Mouse (Mus musculus): Measurements from ENCODE around the gene Lrrc1. TPM values are rescaled to one million over a fixed set of nuclear protein-coding genes. Genes with fewer than 3 reads are reported as not detected.

Lrrc1 gene
- total and polyA plus RNA-seq, 3 experiments: 5.3 to 12.1 TPM; not detected in 1

DNA sequence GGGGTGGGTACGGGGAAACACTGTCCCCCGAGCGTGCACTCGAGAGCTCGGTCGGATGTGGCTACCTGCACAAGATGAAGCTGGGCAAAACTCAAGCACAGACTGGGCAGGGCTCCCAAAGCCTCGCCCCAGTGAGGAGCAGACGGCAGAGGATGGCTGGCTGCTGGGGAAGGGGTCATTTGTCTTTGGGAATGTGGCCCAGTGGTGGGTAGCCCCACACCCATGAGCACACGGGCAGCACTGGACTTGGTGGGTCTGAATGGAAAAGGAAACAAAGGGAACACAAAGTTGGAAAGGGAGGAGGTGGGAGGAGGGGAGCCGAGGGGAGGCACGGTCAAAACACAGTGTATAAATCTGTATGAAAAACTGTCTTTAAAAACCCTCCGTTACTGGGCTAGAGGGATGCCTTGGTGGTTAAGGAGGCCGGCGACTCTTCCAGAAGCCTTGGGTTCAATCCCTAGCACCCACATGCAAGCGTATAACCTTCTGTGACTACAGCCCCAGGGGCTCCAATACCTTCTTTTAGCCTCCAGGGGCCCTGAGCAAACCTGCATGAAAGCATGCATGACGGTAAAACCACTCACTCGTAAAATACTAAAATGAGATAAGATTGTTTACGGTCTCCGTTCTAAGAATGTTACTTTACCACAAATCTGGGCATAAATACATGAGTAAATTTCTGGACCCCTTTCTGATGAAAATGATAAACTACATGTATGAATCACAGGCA lies 89.1 kb downstream of the Lrrc1 start:
- Histone ChIP-seq H3K4me3 (ENCODE audit: control insufficient read depth in 1 of 2, insufficient read depth in 1 of 2, low read depth in 2 of 2, low read length in 2 of 2) (no peak overlapping the region), H3K36me3 (ENCODE audit: control insufficient read depth in 1 of 2, insufficient read depth in 2 of 2, low read length in 2 of 2) (no peaks in the 10 kb centered on the region; a peak in 1 of 4 replicates), H3K27ac (ENCODE audit: control insufficient read depth, low read depth, low read length) (no peak overlapping the region), H3K4me1 (ENCODE audit: control insufficient read depth in 1 of 2, insufficient read depth in 2 of 2, low read length in 2 of 2) (peaks cover 0 to 7% of the 10 kb centered on the region in 2 experiments; a peak in 1 of 4 replicates), H3K9me3 (replicated peaks; ENCODE audit: insufficient read depth, low read length) (no peaks in the 10 kb centered on the region), H3K27me3 (ENCODE audit: control insufficient read depth in 1 of 2, insufficient read depth in 2 of 2, low read length in 2 of 2) (no peaks in the 10 kb centered on the region), H3K79me2 (ENCODE audit: control insufficient read depth, insufficient read depth, low read length, poor library complexity) (no peaks in the 10 kb centered on the region), H3K9ac (ENCODE audit: control insufficient read depth, low read depth, low read length, poor library complexity, severe bottlenecking) (no peak overlapping the region)
- TF ChIP-seq ETS1 (IDR thresholded peaks at IDR 0.05; ENCODE audit: low read depth, low read length) (no peak), SIN3A (IDR thresholded peaks at IDR 0.05; ENCODE audit: low read length) (no peak)
- no peak for DNase-seq (ENCODE audit: low read depth, low spot score)

DNA sequence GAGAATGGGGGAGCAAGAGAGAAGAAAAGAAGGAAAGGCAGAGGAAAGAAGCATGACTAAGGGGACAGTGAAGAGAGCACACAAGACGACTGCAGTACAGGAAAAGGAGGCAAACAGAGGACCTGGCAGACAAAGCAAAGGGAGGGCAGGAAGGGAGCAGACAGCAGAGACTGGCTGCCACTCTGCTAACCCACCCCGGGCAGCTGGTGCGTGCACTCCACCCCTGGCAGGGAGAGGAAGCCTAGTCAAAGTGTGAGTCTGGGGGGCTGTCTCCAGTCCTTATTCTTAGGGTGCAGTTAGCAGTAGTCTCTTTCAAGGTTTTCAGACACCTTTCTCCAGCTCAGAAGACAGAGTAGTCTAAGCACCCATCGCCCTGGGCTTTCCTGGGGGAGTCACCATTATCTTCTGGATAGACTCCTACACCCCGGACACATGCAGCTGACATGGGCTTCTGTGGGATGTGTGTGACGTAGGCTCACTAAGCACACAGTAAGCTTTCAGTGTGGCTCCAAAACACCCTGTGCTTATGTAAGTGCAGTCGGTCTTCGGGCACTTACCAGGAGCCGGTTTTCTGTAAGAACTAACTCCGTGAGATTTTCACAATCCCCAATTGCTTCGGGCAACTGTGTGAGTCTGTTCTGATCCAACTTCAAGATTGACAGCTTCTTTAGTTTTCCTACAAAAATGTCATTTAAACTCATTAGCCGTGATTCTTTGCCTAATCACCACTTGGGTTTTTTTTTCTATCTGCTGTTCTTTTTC lies 92.4 kb downstream of the Lrrc1 start:
- TF ChIP-seq MEF2A (IDR thresholded peaks at IDR 0.05; ENCODE audit: extremely low read depth, insufficient replicate concordance, low read depth, low read length, poor library complexity, severe bottlenecking) (no peak), MYB (IDR thresholded peaks at IDR 0.05; ENCODE audit: low read depth, low read length) (no peak), MYC (IDR thresholded peaks at IDR 0.05; ENCODE audit: low read depth, low read length) (no peak), TBP (IDR thresholded peaks at IDR 0.05; ENCODE audit: low read depth, low read length) (no peak), RAD21 (IDR thresholded peaks at IDR 0.05; ENCODE audit: low read depth, low read length) (no peak), CHD2 (IDR thresholded peaks at IDR 0.05; ENCODE audit: low read length) (no peak)
- no peak overlapping the region for H3K4me3 ChIP-seq (ENCODE audit: control insufficient read depth in 1 of 2, insufficient read depth in 1 of 2, low read depth in 2 of 2, low read length in 2 of 2)
- no peaks in the 10 kb centered on the region; a peak in 1 of 4 replicates for H3K36me3 ChIP-seq (ENCODE audit: control insufficient read depth in 1 of 2, insufficient read depth in 2 of 2, low read length in 2 of 2)
- no peaks in the 10 kb centered on the region for H3K27me3 ChIP-seq (ENCODE audit: control insufficient read depth in 1 of 2, insufficient read depth in 2 of 2, low read length in 2 of 2)
- H3K4me1 ChIP-seq (ENCODE audit: control insufficient read depth in 1 of 2, insufficient read depth in 2 of 2, low read length in 2 of 2): peaks cover 0 to 7% of the 10 kb centered on the region in 2 experiments; a peak in 1 of 4 replicates
- H3K79me2 ChIP-seq (ENCODE audit: control insufficient read depth, insufficient read depth, low read length, poor library complexity): no peaks in the 10 kb centered on the region
- H3K9me3 ChIP-seq (replicated peaks; ENCODE audit: insufficient read depth, low read length): no peaks in the 10 kb centered on the region
- no peak overlapping the region for H3K9ac ChIP-seq (ENCODE audit: control insufficient read depth, low read depth, low read length, poor library complexity, severe bottlenecking)
- no peak overlapping the region for H3K27ac ChIP-seq (ENCODE audit: control insufficient read depth, low read depth, low read length)
- no peak for DNase-seq (ENCODE audit: low read depth, low spot score)

GRCm38 (mm10) chr9:77450447-77450846 lies 94.2 kb downstream of the Lrrc1 start:
- Histone ChIP-seq H3K79me2 (ENCODE audit: control insufficient read depth, insufficient read depth, low read length, poor library complexity) (no peaks in the 10 kb centered on the region), H3K27me3 (ENCODE audit: control insufficient read depth in 1 of 2, insufficient read depth in 2 of 2, low read length in 2 of 2) (no peaks in the 10 kb centered on the region), H3K36me3 (ENCODE audit: control insufficient read depth in 1 of 2, insufficient read depth in 2 of 2, low read length in 2 of 2) (no peaks in the 10 kb centered on the region; a peak in 1 of 4 replicates), H3K9me3 (replicated peaks; ENCODE audit: insufficient read depth, low read length) (no peaks in the 10 kb centered on the region), H3K4me1 (ENCODE audit: control insufficient read depth in 1 of 2, insufficient read depth in 2 of 2, low read length in 2 of 2) (no peaks in the 10 kb centered on the region), H3K4me3 (ENCODE audit: control insufficient read depth in 1 of 2, insufficient read depth in 1 of 2, low read depth in 2 of 2, low read length in 2 of 2) (no peak overlapping the region), H3K9ac (ENCODE audit: control insufficient read depth, low read depth, low read length, poor library complexity, severe bottlenecking) (no peak overlapping the region), H3K27ac (ENCODE audit: control insufficient read depth, low read depth, low read length) (no peak overlapping the region)
- TF ChIP-seq RCOR1 (IDR thresholded peaks at IDR 0.05; ENCODE audit: low read depth, low read length): no peak
- TF ChIP-seq NELFE (IDR thresholded peaks at IDR 0.05; ENCODE audit: low read depth, low read length): no peak
- no peak for TF ChIP-seq UBTF (IDR thresholded peaks at IDR 0.05; ENCODE audit: borderline replicate concordance, insufficient read depth, low read depth, low read length)
- TF ChIP-seq MYB (IDR thresholded peaks at IDR 0.05; ENCODE audit: low read depth, low read length): no peak
- no peak for TF ChIP-seq E2F4 (IDR thresholded peaks at IDR 0.05; ENCODE audit: borderline replicate concordance, low read depth, low read length)
- no peak for TF ChIP-seq NRF1 (IDR thresholded peaks at IDR 0.05; ENCODE audit: insufficient read depth, low read depth, low read length, poor library complexity, severe bottlenecking)
- no peak for DNase-seq (ENCODE audit: low read depth, low spot score)

Measured in MEL (cell line).